Mouse (Mus musculus) intestine, embryonic 15.5 days (tissue): ENCODE results near the gene Tent4a. TPM values are rescaled to one million over a fixed set of nuclear protein-coding genes. Genes with fewer than 3 reads are reported as not detected.

Experiments
- ATAC-seq: fragments of 200-750 bp; cut with Nextera tagmentation; 2 replicates; pipeline ENCODE4 v1.8.0; 2017; ENCODE audit warnings: moderate TSS enrichment, moderate library complexity
- H3K27ac ChIP-seq: fragments of 300-500 bp; sonication (generic); 2 replicates; pipeline ENCODE4 v1.5.1; 2015; ENCODE audit warnings: mild to moderate bottlenecking, inconsistent platforms
- H3K27me3 ChIP-seq: fragments of 300-500 bp; sonication (generic); replicated peaks from 2 replicates; pipeline ENCODE4 v1.6.1; 2015; ENCODE audit warnings: inconsistent platforms
- H3K36me3 ChIP-seq: fragments of 300-500 bp; sonication (generic); 2 replicates; pipeline ENCODE4 v1.6.1; 2015; ENCODE audit warnings: inconsistent platforms
- H3K4me1 ChIP-seq: fragments of 300-500 bp; sonication (generic); replicated peaks from 2 replicates; pipeline ENCODE4 v1.6.1; 2015; ENCODE audit warnings: inconsistent platforms
- H3K4me2 ChIP-seq: fragments of 300-500 bp; sonication (generic); replicated peaks from 2 replicates; pipeline ENCODE4 v1.6.1; 2015; ENCODE audit warnings: mild to moderate bottlenecking, inconsistent platforms
- H3K4me3 ChIP-seq: fragments of 300-500 bp; sonication (generic); replicated peaks from 2 replicates; pipeline ENCODE4 v1.5.1; 2015; ENCODE audit warnings: inconsistent platforms
- H3K9ac ChIP-seq: fragments of 300-500 bp; sonication (generic); 2 replicates; pipeline ENCODE4 v1.6.1; 2015; ENCODE audit warnings: inconsistent platforms
- H3K9me3 ChIP-seq: fragments of 300-500 bp; sonication (generic); 2 replicates; pipeline ENCODE4 v1.6.1; 2016; ENCODE audit warnings: inconsistent platforms
- WGBS: fragments of 180-500 bp; shearing (Covaris S2); methylation state at CpG from one replicate; pipeline ENCODE4 v1.1.7; 2015; 5-methylcytosine and 5-hydroxymethylcytosine counted together
- polyA plus RNA-seq: library from polyadenylated mRNA; unstranded; fragments of >200 nt; fragmentation: Nextera tagmentation; extraction: Ambion mirVana; gene quantifications from 2 replicates; pipeline ENCODE4 v1.2.1, GENCODE M21; 2015

Gene Tent4a
- polyA plus RNA-seq, 1 experiment from 2014 or later = 4.0 TPM

DNA sequence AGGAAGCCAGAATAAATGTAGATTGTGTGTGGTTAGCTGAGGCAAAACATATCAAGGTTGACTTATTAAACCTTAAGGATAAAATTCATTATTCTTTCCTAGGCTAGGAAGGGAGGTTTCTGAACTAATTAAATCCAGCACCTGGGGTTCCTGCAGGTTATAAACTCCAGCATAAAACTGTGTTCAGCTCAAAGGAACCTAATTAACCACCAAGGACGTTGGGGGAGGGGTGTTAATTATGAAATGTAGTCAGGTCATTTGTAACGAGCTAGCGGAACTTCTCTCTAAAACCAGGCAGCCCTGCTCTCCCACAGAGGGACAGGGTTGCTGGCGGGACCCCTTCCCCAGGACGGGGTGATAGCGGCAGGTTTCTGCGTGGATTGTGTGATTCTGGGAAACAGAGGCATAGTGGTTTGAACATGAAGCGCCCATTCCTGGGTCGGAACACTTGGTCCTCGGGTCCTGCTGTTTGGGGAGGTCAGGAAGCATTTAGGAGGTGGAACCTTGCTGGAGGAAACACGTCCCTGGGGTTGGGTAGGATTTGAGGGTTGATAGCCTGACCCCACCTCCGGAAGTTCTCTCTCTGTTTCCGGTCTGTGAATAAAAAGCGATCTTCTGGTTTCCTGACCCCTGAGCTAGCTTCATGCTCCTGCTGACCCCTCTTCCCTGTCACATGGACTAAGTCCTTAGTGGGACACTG lies 78.8 kb downstream of the Tent4a start:
- Histone ChIP-seq H3K27me3 (no peaks in the 10 kb centered on the region), H3K4me3 (no peak overlapping the region), H3K4me2 (no peak overlapping the region), H3K36me3 (no peaks in the 10 kb centered on the region), H3K27ac (no peak overlapping the region), H3K9me3 (no peaks in the 10 kb centered on the region), H3K4me1 (no peaks in the 10 kb centered on the region), H3K9ac (no peak overlapping the region)
- 82% methylated on average over 14 of the region's 14 CpGs for WGBS
- no peak for ATAC-seq

Other genes starting within 250 kb of the Tent4a start
- 128 and 131 TPM in 2 replicates for gene Nsun2, start 871 bp downstream of the Tent4a start, polyA plus RNA-seq
- gene Srd5a1, start 76.8 kb upstream of the Tent4a start, polyA plus RNA-seq = 19.9 and 20.5 TPM in 2 replicates
- 0.14 and 0.21 TPM in 2 replicates for gene Ube2ql1, start 205.3 kb upstream of the Tent4a start, polyA plus RNA-seq